8 mouse cellular contexts compared by ENCODE assay signal in genomic region chr5:22344976-22345651, GRCm38 (mm10). TPM values are rescaled to one million over a fixed set of nuclear protein-coding genes. Genes with fewer than 3 reads are reported as not detected.
DNase-seq lines count a peak whose midpoint lies in the region; ATAC-seq and TF ChIP-seq lines count a peak whose summit lies in the region.

No protein-coding gene starts in this region.

- TF ChIP-seq CTCF in bone marrow, adult 2 months (IDR thresholded peaks at IDR 0.05; ENCODE audit: control insufficient read depth, insufficient read depth, low read length) = no peak
- no peak for TF ChIP-seq CTCF in hindbrain, postnatal 0 days (IDR thresholded peaks at IDR 0.05; ENCODE audit: low read depth)
- no peak for TF ChIP-seq CTCF in liver, postnatal 0 days (IDR thresholded peaks at IDR 0.05; ENCODE audit: low read depth)
- no peak for TF ChIP-seq CTCF in stomach, postnatal 0 days (IDR thresholded peaks at IDR 0.05; ENCODE audit: low read depth)

- H3K4me1 ChIP-seq in bone marrow, adult 2 months (ENCODE audit: control insufficient read depth, insufficient read depth, low read length) = no peaks in the 10 kb centered on the region; the same call in 1 of the 2 replicates
- peaks cover 22% of the 10 kb centered on the region for H3K4me1 ChIP-seq in embryonic facial prominence, embryonic 15.5 days
- H3K4me1 ChIP-seq in hindbrain, postnatal 0 days (ENCODE audit: insufficient read depth, low read length) = 0 out of 2 replicates have a peak, but pooled peaks cover 5% of the 10 kb centered on the region
- peaks cover 32% of the 10 kb centered on the region for H3K4me1 ChIP-seq in liver, postnatal 0 days (ENCODE audit: insufficient read depth)
- no peaks in the 10 kb centered on the region for H3K4me1 ChIP-seq in stomach, postnatal 0 days (replicated peaks; ENCODE audit: control insufficient read depth, insufficient read depth)

- H3K27ac ChIP-seq in bone marrow, adult 2 months (ENCODE audit: control insufficient read depth, insufficient read depth, low read depth, low read length, poor library complexity) = peak overlapping the region; percentile 58; the same call in 1 of the 2 replicates
- no peak overlapping the region for H3K27ac ChIP-seq in embryonic facial prominence, embryonic 15.5 days (replicated peaks)
- peak overlapping the region; percentile 86 for H3K27ac ChIP-seq in hindbrain, postnatal 0 days
- peak overlapping the region; percentile 75 for H3K27ac ChIP-seq in liver, postnatal 0 days (ENCODE audit: low read depth)
- H3K27ac ChIP-seq in stomach, postnatal 0 days (replicated peaks) = no peak overlapping the region

- WGBS in bone marrow, adult 2 months = 2% methylated on average over 58 of the region's 58 CpGs
- WGBS in embryonic facial prominence, embryonic 15.5 days = under 1% methylated on average over 57 of the region's 58 CpGs
- WGBS in hindbrain, postnatal 0 days = under 1% methylated on average over 57 of the region's 58 CpGs
- WGBS in liver, postnatal 0 days (ENCODE audit: insufficient replicate concordance) = under 1% methylated on average over 58 of the region's 58 CpGs
- WGBS in stomach, postnatal 0 days = under 1% methylated on average over 41 of the region's 58 CpGs

- H3K27me3 ChIP-seq in embryonic facial prominence, embryonic 15.5 days = peaks cover 89% of the 10 kb centered on the region
- H3K27me3 ChIP-seq in hindbrain, postnatal 0 days (ENCODE audit: insufficient read depth, low read length) = no peaks in the 10 kb centered on the region
- H3K27me3 ChIP-seq in liver, postnatal 0 days (ENCODE audit: insufficient read depth, low read length) = peaks cover 40% of the 10 kb centered on the region
- H3K27me3 ChIP-seq in stomach, postnatal 0 days (ENCODE audit: control insufficient read depth, insufficient read depth, low read length) = peaks cover 26% of the 10 kb centered on the region; the same call in 1 of the 2 replicates

- H3K4me2 ChIP-seq in embryonic facial prominence, embryonic 15.5 days (replicated peaks) = peak overlapping the region; percentile 95
- peak overlapping the region; percentile 90 for H3K4me2 ChIP-seq in hindbrain, postnatal 0 days (ENCODE audit: low read depth, low read length)
- H3K4me2 ChIP-seq in liver, postnatal 0 days (ENCODE audit: low read depth, low read length) = peak overlapping the region; percentile 83
- H3K4me2 ChIP-seq in stomach, postnatal 0 days (replicated peaks; ENCODE audit: low read depth) = peak overlapping the region; percentile 96

- H3K9me3 ChIP-seq in embryonic facial prominence, embryonic 15.5 days (replicated peaks) = no peaks in the 10 kb centered on the region
- H3K9me3 ChIP-seq in hindbrain, postnatal 0 days (ENCODE audit: low read length) = no peaks in the 10 kb centered on the region
- no peaks in the 10 kb centered on the region for H3K9me3 ChIP-seq in liver, postnatal 0 days (ENCODE audit: low read length)
- no peaks in the 10 kb centered on the region for H3K9me3 ChIP-seq in stomach, postnatal 0 days (ENCODE audit: control insufficient read depth, low read length)

- DNase-seq in gastrocnemius, postnatal 10 days = peak; percentile 9
- DNase-seq in gastrocnemius, adult 18-20 months (ENCODE audit: low spot score) = no peak
- DNase-seq in hindbrain, postnatal 0 days (ENCODE audit: low spot score) = peak; percentile 76
- DNase-seq in liver, postnatal 0 days = peak; percentile 74
- DNase-seq in stomach, postnatal 0 days (ENCODE audit: low spot score) = peak; percentile 21
- DNase-seq in layer of hippocampus, postnatal 14 days (ENCODE audit: low spot score in 2 of 2) = no peak

- H3K4me3 ChIP-seq in bone marrow, adult 2 months (replicated peaks; ENCODE audit: control insufficient read depth, low read depth, low read length) = peak overlapping the region; percentile 39
- H3K4me3 ChIP-seq in embryonic facial prominence, embryonic 15.5 days (replicated peaks) = peak overlapping the region; percentile 50
- peak overlapping the region; percentile 69 for H3K4me3 ChIP-seq in hindbrain, postnatal 0 days (ENCODE audit: low read length)
- peak overlapping the region; percentile 80 for H3K4me3 ChIP-seq in liver, postnatal 0 days (ENCODE audit: low read depth, low read length)
- H3K4me3 ChIP-seq in stomach, postnatal 0 days (ENCODE audit: low read depth, low read length) = peak overlapping the region; percentile 48

- no peak for TF ChIP-seq POLR2A in bone marrow, adult 2 months (IDR thresholded peaks at IDR 0.05; ENCODE audit: borderline replicate concordance, control insufficient read depth, low read depth, low read length)

- no peak for TF ChIP-seq EP300 in liver, postnatal 0 days (IDR thresholded peaks at IDR 0.05; ENCODE audit: low read depth)
- no peak for TF ChIP-seq EP300 in stomach, postnatal 0 days (optimal IDR thresholded peaks at IDR 0.05)

- no peaks in the 10 kb centered on the region for H3K36me3 ChIP-seq in embryonic facial prominence, embryonic 15.5 days
- H3K36me3 ChIP-seq in hindbrain, postnatal 0 days (ENCODE audit: insufficient read depth, low read length) = no peaks in the 10 kb centered on the region
- no peaks in the 10 kb centered on the region for H3K36me3 ChIP-seq in liver, postnatal 0 days (replicated peaks; ENCODE audit: insufficient read depth, low read length)
- H3K36me3 ChIP-seq in stomach, postnatal 0 days (ENCODE audit: control insufficient read depth, insufficient read depth, low read length) = no peaks in the 10 kb centered on the region

- no peak overlapping the region for H3K9ac ChIP-seq in embryonic facial prominence, embryonic 15.5 days
- peak overlapping the region; percentile 70 for H3K9ac ChIP-seq in hindbrain, postnatal 0 days (replicated peaks; ENCODE audit: low read length)
- H3K9ac ChIP-seq in liver, postnatal 0 days (replicated peaks) = peak overlapping the region; percentile 81
- 0 out of 2 replicates have a peak overlapping the region, but pooled peaks have one; percentile 14 for H3K9ac ChIP-seq in stomach, postnatal 0 days (ENCODE audit: low read length)

- ATAC-seq in embryonic facial prominence, embryonic 15.5 days (ENCODE audit: insufficient number of reproducible peaks, low FRiP score, low TSS enrichment, low read depth) = peak; percentile 29; the same call in 1 of the 2 replicates
- ATAC-seq in hindbrain, postnatal 0 days = peak; percentile 36
- ATAC-seq in liver, postnatal 0 days = peak; percentile 25
- no peak for ATAC-seq in stomach, postnatal 0 days (ENCODE audit: low FRiP score, low TSS enrichment)

RNA-seq across cellular contexts. Expression of gene Reln, which starts 0.6 kb away (rescaled TPM):
- 1 to 10 TPM; 7.0 to 7.3 TPM for total RNA-seq in gastrocnemius, postnatal 10 days (2021)
- 1 to 10 TPM; 2.0 to 2.2 TPM for total RNA-seq in gastrocnemius, adult 18-20 months (2021)
- polyA plus RNA-seq in bone marrow, adult 2 months (2011; ENCODE audit: insufficient read depth, insufficient read length, low replicate concordance, missing spikeins) = 5.7 and 8.9 TPM in 2 replicates
- 5.1 and 6.0 TPM in 2 replicates for polyA plus RNA-seq in embryonic facial prominence, embryonic 15.5 days (2015; fragmentation: Nextera tagmentation; extraction: Ambion mirVana)
- 204 and 226 TPM in 2 replicates for total RNA-seq in hindbrain, postnatal 0 days (2014; rRNA removed)
- 41.9 and 42.8 TPM in 2 replicates for polyA plus RNA-seq in hindbrain, postnatal 0 days (2015; fragmentation: Nextera tagmentation; extraction: Ambion mirVana)
- polyA plus RNA-seq in liver, postnatal 0 days (2015; fragmentation: Nextera tagmentation; extraction: Ambion mirVana) = 15.0 and 16.8 TPM in 2 replicates
- 1.6 and 1.8 TPM in 2 replicates for polyA plus RNA-seq in stomach, postnatal 0 days (2015; fragmentation: Nextera tagmentation; extraction: Ambion mirVana)
- total RNA-seq in layer of hippocampus, postnatal 14 days (2021) = 10 to 100 TPM; 86.9 to 87.4 TPM

Comparison
In these comparisons a context has a peak if more than half of its experiments do, and no peak if none do; other contexts are left out.
1. DNase-seq: peak in gastrocnemius, postnatal 10 days (single experiment), hindbrain, postnatal 0 days (single experiment), liver, postnatal 0 days (single experiment) and stomach, postnatal 0 days (single experiment); none in gastrocnemius, adult 18-20 months (single experiment) and layer of hippocampus, postnatal 14 days (0 of 2).
2. H3K27ac ChIP-seq: peak in bone marrow, adult 2 months (single experiment), hindbrain, postnatal 0 days (single experiment) and liver, postnatal 0 days (single experiment); none in embryonic facial prominence, embryonic 15.5 days (single experiment) and stomach, postnatal 0 days (single experiment).
3. Peak in every context shown above with its lines, with median percentiles within 50 percentile points of each other: H3K4me3 ChIP-seq and H3K4me2 ChIP-seq.